Mouse (Mus musculus) layer of hippocampus, postnatal 36 days (tissue): ENCODE measurements around the gene Dock4. TPM values are rescaled to one million over a fixed set of nuclear protein-coding genes. Genes with fewer than 3 reads are reported as not detected.

ENCODE experiments used
- DNase-seq, 2 experiments: peaks; one replicate each; pipeline ENCODE4 v3.0.0; 2022
- total RNA-seq, 2 experiments: library from RNA; stranded (reverse); gene quantifications; 2 replicates each; pipeline ENCODE4 v1.2.3; 2021

Dock4 gene
- total RNA-seq, 2 experiments from 2014 or later = 237 to 255 TPM

DNA sequence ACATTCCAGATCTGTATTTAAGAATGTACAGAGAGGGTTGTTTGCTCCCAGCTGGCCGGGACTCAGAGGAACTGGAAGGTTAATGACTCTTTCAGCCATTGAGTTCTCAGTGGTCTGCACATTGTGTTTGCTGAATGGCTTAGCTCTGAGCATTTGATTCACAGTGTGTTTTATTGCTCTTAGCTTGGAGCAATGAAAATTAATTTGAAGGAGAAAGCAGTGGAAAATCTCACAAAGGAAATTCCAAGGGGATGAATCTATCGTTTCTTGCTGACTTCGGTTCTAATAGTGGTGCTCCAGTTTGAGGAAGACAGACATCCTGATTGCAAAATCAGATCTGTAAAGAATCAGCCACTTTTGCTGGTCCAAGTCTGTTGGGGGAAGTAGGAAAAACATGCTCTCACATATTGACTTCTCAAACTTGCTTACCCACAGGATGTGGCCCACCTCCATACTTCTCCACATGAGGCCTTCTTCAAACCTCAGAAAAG lies 342.9 kb downstream of the Dock4 start:
- DNase-seq = no peak

DNA sequence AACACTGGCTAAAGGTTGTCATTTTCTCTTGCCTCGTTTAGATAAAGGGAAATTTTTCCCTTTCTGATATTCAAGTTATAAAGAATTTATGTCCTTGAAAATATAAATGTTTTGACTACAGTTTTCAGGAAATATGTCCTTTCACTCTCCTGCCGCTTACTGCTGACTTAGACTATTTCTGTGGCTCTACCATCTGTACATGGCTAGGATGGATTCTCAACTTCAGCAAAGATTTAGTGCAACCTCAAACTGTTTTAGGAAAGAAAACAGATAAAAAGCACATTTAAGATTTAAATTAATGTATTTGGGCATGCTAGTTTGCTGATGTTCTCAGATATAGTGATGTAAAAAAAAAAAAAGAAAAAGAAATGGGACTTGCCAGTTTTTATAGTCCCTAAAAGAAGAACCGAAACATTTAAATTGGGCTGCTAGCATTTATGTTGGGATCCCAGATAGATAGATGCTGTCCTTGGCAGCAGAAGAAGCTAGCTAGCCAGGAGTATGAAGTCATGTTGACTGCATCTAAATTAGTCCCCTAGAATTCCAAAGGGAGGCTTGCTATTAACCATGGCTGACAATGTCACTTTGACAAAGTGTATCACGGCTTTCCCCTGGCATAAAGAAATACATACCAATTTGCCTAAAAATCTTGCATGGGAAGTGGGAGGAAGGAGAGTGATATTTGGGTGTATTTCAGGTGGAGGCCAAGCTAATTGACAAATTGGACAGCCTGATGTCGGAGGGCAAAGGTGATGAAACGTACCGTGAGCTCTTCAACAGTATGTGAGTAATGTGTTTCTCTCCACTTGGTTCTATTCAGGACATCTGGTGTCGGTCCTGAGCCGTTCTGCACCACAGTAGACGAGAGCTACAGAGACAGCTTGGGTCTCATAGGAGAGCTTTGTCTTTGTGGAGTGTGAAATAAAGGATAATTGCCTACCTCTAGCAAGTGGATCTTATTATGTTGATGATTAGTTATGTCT lies 343.9 kb downstream of the Dock4 start:
- no peak for DNase-seq

GRCm38 (mm10) chr12:40791221-40791620 lies 345.5 kb downstream of the Dock4 start:
- no peak for DNase-seq

- no peak for DNase-seq
Observed at GRCm38 (mm10) chr12:40792184-40792650, 346.5 kb downstream of the Dock4 start.

DNA sequence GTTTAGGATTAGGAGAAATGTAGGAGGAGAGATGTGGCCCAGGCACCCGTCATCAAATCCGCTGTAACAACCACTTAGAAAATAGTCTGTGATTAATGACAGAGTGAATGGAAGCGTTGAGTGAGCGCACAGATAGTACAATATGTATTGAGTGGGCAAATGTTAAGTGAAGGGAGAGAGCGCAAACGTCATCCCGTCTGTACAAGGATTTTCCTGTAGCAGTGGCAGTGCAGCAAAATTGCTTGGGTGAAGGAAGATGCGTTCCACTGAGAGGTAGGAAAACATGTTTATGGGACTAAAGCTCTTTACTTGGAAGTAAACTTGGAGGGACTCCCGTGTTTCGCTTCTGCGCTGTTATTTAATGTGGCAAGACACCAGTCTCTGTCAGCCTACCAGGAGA lies 348.3 kb downstream of the Dock4 start:
- DNase-seq = no peak

DNA sequence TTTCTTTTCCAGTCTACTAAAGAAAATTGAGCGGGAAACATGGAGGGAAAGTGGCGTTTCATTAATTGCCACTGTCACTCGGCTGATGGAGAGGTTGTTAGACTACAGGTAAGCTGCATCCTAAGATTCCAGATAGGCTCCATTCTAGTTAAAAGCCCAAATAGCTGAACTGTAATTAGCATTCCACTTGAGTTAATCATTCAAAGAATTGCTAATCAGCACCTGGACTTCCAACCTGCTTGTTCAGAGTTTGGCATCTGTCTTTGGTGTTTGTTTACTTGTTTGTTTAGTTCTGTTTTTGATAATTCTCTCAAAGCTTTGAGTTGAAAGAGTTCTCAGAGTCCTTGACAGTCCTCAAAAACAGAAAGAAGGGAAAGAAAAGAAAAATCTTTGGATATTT lies 349.0 kb downstream of the Dock4 start:
- DNase-seq = no peak

GRCm38 (mm10) chr12:40795768-40796167 lies 350.0 kb downstream of the Dock4 start:
- DNase-seq = no peak

DNA sequence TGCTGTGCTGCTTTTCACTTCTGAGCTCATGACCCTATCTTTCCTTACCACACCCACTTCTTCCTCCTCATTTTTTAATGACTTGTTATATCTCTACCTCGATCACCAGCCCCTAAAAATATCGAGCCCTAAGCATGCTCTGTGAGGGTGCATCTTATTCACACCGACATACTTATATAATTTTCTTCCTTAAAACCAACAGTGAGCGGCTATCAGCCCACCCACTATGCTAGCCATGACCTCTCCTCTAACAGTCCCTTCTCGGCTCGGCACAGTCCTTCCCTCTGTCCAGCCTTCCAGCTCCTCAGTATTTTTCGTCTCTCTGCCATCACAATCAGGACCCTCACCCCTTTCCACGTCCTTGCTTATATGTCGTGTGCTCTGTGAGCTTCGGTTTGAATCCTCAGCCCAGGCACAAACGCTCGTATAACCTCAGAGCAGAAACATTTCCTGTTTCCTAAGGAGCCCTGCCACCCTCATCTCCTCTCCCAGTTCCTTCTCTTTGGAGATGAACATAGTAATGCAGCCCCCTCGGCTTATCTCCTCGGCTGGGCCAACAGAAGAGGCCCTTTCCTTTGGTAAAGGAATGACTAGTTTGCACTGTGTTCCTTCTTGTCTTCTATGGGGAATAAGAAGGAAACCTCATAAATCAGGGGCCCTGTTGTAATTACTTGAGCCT lies 351.2 kb downstream of the Dock4 start:
- DNase-seq = no peak

DNA sequence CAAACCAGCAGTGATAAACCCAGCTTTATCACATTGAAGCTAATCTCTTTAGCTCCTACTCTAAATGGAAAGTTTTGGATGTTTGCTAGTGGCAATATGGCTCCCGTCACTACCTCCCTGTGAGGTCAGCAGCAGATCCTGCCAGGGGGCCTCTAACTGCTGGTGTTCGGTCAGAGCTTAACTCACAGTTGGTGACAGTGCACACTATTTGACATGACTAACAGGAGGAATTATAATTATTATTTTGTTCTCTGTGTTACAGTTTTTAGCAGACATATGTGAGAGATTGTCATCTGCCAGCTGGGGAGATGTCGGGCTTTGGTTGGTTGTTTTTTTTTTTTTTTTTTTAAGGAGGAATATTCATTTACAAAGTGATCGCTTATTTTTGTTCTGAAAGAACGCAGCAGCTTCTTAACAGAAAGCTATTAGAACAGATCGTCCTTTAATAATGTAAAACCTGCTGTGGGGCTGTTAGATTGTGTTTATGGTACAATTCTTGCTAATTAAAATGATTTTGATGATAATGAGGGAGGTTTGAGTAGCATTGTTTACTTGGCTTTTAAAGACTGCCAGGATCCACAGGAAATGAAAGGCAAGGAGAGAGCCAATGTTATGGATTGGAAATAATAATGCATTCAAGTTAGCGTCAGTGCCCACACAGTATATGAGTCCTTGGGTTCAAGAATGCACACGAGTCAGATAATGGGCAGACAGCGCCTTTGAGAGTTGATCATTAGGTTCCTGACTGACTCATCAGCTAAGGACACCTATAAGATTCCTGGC lies 352.0 kb downstream of the Dock4 start:
- peak in 1 of 2 experiments; percentile 51 for DNase-seq

DNA sequence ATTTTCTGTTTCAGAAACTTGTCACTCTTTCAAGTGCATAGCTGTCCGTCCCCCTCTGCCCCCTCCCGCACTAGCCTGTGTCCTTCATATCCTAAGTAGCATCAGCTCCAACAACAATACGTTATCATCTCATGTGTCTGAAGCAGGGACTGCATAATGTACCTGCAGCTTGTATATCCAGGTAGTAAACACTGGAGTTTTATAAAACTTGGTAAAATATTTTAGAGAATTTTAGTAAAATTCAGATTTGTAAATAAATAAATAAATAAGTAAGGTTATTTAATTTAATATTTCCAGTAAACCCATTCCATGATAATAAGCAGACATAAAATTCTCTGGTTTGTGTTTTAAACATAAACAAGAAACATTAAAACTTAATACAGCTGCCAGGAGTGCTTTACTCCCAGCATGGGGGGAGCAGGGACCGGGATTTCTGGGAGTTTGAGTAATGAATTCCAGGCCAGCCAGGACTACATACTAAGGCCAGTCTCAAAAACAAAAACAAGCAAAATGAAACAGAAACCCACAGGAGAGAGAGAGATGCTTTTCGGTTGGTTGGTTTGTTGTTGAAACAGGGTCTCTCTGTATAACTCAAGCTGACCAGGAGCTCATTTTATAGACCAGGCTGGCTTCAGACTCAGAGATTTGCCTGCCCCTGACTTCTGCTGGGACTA lies 352.7 kb downstream of the Dock4 start:
- DNase-seq = no peak

GRCm38 (mm10) chr12:40801456-40801855 lies 355.7 kb downstream of the Dock4 start:
- DNase-seq = no peak

DNA sequence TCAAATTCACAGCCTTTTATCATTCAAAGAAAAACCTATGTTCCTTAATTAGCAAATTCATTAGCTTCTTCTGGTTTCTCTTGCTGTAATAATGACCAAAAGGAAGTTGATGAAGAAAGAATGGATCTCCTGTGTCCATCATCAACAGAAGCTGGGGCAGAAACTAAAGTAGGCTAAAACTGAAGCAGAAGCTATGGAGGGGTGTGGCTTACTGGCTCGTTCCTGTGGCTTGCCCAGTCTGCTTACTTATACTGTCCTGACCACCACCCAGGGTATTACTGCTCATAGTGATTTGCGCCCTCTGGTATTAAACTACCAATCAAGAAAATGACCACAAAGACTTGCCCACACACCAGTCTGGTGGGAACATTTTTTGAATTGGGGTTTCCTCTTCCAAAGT lies 359.5 kb downstream of the Dock4 start:
- no peak for DNase-seq

- no peak for DNase-seq
Observed at GRCm38 (mm10) chr12:40807916-40808315, 362.2 kb downstream of the Dock4 start.

DNA sequence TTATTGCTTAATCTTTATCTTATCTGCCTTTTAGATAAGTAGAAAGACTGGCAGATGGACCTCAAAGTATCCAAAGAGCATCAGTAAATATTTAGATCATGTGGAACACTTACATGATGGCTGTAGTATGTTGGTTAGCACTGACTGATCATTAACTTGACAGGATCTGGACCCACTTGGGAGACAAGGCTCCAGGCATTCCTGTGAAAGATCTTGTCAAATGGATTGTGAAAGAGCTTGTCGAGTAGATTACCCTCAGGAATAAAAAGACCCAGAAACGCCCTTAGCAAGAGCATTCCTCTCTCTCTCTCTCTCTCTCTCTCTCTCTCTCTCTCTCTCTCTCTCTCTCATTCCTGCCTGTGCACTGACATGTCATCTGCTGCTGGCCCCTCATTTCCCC lies 367.7 kb downstream of the Dock4 start:
- DNase-seq = no peak

DNA sequence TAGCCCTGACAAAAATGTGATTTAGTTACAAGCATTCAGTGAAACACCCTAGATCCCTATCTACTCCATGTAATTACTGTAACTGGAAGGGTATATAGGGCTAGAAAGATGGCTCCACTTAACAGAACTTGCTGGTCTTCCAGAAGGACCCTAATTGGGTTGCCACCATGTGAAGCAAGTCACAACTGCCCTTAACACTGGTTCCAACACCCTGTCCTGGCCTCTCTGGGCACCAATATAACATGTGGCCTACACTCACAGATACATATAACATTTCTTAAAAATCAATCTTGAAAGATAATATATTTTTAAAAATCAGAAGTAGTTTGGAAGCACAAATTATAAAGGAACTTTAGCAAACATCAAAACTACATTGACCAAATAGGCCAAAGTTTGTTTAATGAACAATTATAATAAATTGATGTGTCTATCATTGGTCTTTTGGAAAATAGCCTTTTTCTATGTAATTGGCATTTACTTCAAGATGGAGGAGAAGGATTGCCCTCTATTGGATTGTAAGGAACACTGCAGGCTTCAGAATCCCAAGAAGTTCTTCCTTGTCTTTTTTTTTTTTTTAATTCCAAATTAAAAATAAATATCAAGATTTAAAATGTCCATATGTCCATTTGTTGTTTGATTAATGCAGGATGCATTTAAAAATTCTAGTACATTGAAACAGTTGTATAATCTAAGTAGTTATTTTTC lies 369.1 kb downstream of the Dock4 start:
- no peak for DNase-seq

DNA sequence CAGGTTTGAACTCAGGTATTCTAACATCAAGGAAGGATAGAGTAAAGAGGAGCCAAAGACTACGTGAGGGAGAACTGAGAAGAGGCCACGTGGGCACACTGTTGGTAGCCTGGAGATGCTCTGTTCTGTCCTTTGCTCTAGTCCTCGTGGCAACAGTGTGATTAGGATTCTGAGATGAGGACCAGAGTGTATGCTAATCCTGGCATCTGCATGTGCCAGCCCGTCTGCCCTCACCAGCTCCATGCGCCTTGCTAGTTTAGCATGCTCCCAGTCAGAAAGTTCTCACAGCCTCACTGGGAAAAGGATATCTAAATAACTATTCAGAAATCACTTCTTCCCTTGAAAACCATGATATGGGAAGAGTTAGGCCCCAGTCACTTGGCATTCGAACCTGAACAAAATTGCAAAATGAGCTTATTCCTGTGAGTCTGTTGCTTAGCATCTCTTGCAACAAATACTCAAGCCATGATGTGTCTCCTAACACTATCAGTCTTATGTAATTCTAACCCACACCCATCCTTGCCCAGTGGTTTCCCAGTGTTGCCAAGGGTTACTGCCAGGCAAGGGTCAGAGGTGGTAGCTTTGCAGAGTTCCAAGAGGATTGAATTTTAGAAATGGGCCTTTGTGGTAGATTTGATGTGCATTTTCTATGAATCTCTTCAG lies 372.4 kb downstream of the Dock4 start:
- no peak for DNase-seq

DNA sequence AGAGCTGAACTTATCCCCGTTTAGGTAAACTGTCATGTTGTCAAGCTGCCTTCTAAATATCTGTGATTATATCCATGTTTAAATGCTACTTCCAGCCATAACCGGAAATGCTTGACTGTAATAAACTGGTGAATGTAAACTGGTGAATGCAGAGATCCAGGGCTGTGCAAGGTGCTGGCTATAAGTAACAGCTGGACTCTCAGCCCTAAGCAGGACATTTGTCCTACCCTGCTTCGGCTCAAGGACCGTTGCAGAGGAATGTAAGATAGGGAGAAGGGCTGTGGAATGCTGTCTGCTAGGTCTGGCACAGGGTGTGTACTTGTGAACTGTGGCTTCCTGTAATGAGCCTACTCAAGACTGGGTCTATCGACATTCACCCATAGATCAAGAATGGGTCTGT lies 377.9 kb downstream of the Dock4 start:
- no peak for DNase-seq

DNA sequence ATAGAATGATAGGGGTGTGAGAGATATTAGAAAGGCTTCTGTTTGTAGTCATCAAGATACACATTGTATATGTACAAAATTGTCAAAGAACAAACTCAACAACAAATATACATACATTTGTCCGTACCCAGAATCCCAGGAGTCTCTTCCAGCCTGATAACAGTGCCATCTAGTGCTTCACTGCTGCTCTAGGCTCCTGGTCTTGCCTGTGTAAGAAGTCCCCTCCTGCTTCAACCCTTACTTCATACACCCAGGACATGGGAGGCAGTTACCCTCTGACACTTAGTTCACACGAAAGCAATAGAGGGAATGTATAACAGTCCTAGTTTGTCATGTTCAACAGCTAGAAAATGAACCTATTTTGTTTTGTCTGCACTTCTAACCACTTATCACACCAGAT lies 378.5 kb downstream of the Dock4 start:
- DNase-seq = no peak

DNA sequence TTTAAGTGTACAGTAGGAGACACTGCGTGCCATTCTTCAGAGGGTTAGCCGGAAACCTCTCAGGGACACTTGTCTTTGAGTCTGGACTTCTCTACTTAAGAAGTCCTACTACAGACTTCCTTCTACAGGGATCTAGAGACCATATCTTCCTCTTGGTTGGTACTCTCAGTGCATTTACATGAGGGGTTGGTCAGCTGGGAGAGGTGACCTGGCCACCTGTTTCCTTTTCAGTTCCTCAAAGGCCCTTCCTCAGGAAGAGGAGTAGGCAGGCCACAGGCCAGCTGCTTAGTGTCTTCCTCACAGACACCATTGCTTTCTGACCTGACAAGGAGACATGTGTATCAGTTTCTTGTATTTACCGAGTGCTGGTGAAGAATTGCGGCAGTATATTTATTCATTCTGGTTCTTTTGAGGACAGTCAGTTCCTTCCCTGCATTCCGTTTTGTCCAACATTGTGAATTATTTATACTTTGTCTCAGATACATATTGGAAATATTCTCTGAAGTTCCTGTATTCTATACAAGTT lies 380.2 kb downstream of the Dock4 start:
- no peak for DNase-seq

- no peak for DNase-seq
Observed at GRCm38 (mm10) chr12:40826491-40826890, 380.7 kb downstream of the Dock4 start.

DNA sequence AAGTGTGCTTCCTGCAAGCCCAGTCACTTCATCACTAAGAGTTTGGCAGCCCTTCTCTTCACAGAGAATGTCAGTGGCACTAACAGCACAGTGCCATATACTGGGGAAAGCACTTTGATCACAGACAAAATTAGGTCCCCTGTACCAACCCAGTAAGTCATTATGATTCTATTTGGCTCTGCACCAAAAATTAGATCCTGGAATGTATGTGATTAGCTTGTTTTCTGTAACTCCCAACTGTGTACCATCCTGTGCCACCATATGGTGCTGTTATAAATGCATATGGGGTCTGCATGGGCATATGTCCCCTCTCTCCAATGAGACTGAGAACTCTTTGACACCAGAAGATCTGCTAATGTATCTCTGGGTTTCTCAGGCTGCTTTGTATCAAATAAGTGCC lies 382.3 kb downstream of the Dock4 start:
- no peak for DNase-seq
